Mouse (Mus musculus): ENCODE results near the gene Lbhd2. TPM values are rescaled to one million over a fixed set of nuclear protein-coding genes. Genes with fewer than 3 reads are reported as not detected.
A peak's percentile ranks its signal among the peaks of the same experiment; 100 is the strongest.

Gene Lbhd2
- total and polyA plus RNA-seq, 3 experiments, result not detected

- intact Hi-C loops (cut with DNase I), result no loop called here
- no peak overlapping the region for H3K27ac ChIP-seq
Measured at GRCm38 (mm10) chr12:111371905-111372304, 34.7 kb upstream of the Lbhd2 start.

DNA sequence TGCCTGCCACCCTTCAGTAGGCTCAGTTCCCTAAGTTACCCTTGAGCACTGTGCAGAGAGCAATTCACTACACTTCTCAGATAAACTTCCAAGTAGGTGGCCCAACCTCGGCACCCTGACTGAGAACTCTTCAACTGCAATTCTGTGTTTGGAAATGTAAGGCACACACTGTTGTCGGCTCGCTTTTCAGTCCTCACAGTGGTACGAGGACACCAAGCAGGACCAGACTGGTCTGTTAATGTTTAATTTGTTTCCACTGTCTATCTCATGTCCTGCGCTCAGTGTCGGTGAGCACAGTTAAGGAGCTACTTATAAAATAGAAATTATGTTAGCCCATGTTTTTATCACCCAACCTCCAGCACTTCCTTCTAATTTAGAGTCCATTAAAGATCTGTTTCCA, 33.2 kb upstream of the Lbhd2 start:
- no peak for DNase-seq
- Histone ChIP-seq H3K4me3 (no peak overlapping the region), H3K79me2 (replicated peaks; ENCODE audit: control insufficient read depth, insufficient read depth, low read length) (peaks cover 8% of the 10 kb centered on the region), H3K4me1 (ENCODE audit: control insufficient read depth, insufficient read depth, low read length) (peaks cover 26% of the 10 kb centered on the region), H3K9ac (ENCODE audit: low read depth, low read length) (no peak overlapping the region), H3K27me3 (ENCODE audit: control insufficient read depth, insufficient read depth, low read length) (no peaks in the 10 kb centered on the region), H3K27ac (no peak overlapping the region), H3K36me3 (ENCODE audit: control insufficient read depth, insufficient read depth, low read length) (peaks cover 5% of the 10 kb centered on the region)
- intact Hi-C loops (cut with DNase I), result no loop called here
- 67% methylated on average over 6 of the region's 6 CpGs for WGBS
- TF ChIP-seq CTCF (IDR thresholded peaks at IDR 0.05) (no peak), POLR2A (IDR thresholded peaks at IDR 0.05; ENCODE audit: insufficient read depth, low read depth, low read length) (no peak), EP300 (IDR thresholded peaks at IDR 0.05; ENCODE audit: insufficient read depth, low read depth, low read length) (no peak)

More at GRCm38 (mm10) chr12:111371905-111372304, 34.7 kb upstream of the Lbhd2 start:
- TF ChIP-seq EP300 (IDR thresholded peaks at IDR 0.05; ENCODE audit: insufficient read depth, low read depth, low read length), result no peak
- no peak for TF ChIP-seq CTCF (IDR thresholded peaks at IDR 0.05)
- TF ChIP-seq POLR2A (IDR thresholded peaks at IDR 0.05; ENCODE audit: insufficient read depth, low read depth, low read length), result no peak
- Histone ChIP-seq H3K27me3 (ENCODE audit: control insufficient read depth, insufficient read depth, low read length) (no peaks in the 10 kb centered on the region), H3K9ac (ENCODE audit: low read depth, low read length) (no peak overlapping the region), H3K4me1 (ENCODE audit: control insufficient read depth, insufficient read depth, low read length) (peaks cover 32% of the 10 kb centered on the region), H3K4me3 (no peak overlapping the region), H3K79me2 (replicated peaks; ENCODE audit: control insufficient read depth, insufficient read depth, low read length) (peaks cover 10% of the 10 kb centered on the region), H3K36me3 (ENCODE audit: control insufficient read depth, insufficient read depth, low read length) (peaks cover 5% of the 10 kb centered on the region)
- no peak for DNase-seq
- WGBS, result 52% methylated on average over 7 of the region's 7 CpGs

GRCm38 (mm10) chr12:111374727-111375126, 31.9 kb upstream of the Lbhd2 start:
- H3K4me1 ChIP-seq (ENCODE audit: control insufficient read depth, insufficient read depth, low read length), result peaks cover 18% of the 10 kb centered on the region
- whole genome bisulfite sequencing, result 18% methylated on average over 10 of the region's 10 CpGs
- no peaks in the 10 kb centered on the region for H3K27me3 ChIP-seq (ENCODE audit: control insufficient read depth, insufficient read depth, low read length)
- H3K9ac ChIP-seq (ENCODE audit: low read depth, low read length), result no peak overlapping the region
- TF ChIP-seq POLR2A (IDR thresholded peaks at IDR 0.05; ENCODE audit: insufficient read depth, low read depth, low read length) (no peak), CTCF (IDR thresholded peaks at IDR 0.05) (no peak), EP300 (IDR thresholded peaks at IDR 0.05; ENCODE audit: insufficient read depth, low read depth, low read length) (no peak)
- peaks cover 6% of the 10 kb centered on the region for H3K79me2 ChIP-seq (replicated peaks; ENCODE audit: control insufficient read depth, insufficient read depth, low read length)
- H3K36me3 ChIP-seq (ENCODE audit: control insufficient read depth, insufficient read depth, low read length), result peaks cover 2% of the 10 kb centered on the region
- H3K27ac ChIP-seq, result peak overlapping the region; percentile 99; the same call in 1 of the 2 replicates
- intact Hi-C loops (cut with DNase I), result no loop called here
- peak overlapping the region; percentile 80; the same call in 1 of the 2 replicates for H3K4me3 ChIP-seq
- DNase-seq, result peak in 1 of 2 experiments; percentile 23

DNA sequence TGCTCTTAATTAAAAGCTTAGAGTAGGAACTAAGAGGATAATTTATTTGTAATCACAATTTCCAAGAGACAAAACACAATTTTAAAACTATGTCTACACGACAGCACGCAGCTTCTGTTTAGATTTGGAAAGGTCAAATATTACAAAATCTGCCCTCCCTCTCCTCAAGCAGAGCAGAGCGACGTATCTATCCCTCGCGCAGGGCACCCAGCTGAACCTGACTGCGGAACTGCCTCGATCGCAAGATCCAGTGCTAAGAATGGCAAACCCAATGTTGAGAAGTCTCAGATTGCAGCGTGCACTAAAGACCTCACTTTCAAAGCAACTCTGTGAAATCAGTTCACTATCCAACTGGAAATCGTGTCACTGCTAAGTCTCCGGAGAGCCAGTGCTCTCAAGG, 31.1 kb upstream of the Lbhd2 start:
- Histone ChIP-seq H3K27ac (peak overlapping the region; percentile 99), H3K27me3 (ENCODE audit: control insufficient read depth, insufficient read depth, low read length) (no peaks in the 10 kb centered on the region), H3K9ac (ENCODE audit: low read depth, low read length) (peak overlapping the region; percentile 67), H3K4me1 (ENCODE audit: control insufficient read depth, insufficient read depth, low read length) (peaks cover 14% of the 10 kb centered on the region), H3K79me2 (replicated peaks; ENCODE audit: control insufficient read depth, insufficient read depth, low read length) (peaks cover 3% of the 10 kb centered on the region), H3K36me3 (ENCODE audit: control insufficient read depth, insufficient read depth, low read length) (peaks cover 2% of the 10 kb centered on the region; the same call in 1 of the 2 replicates), H3K4me3 (peak overlapping the region; percentile 80)
- 5% methylated on average over 12 of the region's 12 CpGs for WGBS
- no peak for DNase-seq
- intact Hi-C loops (cut with DNase I), result no loop called here
- TF ChIP-seq CTCF (IDR thresholded peaks at IDR 0.05) (no peak), EP300 (IDR thresholded peaks at IDR 0.05; ENCODE audit: insufficient read depth, low read depth, low read length) (no peak), POLR2A (IDR thresholded peaks at IDR 0.05; ENCODE audit: insufficient read depth, low read depth, low read length) (no peak)

DNA sequence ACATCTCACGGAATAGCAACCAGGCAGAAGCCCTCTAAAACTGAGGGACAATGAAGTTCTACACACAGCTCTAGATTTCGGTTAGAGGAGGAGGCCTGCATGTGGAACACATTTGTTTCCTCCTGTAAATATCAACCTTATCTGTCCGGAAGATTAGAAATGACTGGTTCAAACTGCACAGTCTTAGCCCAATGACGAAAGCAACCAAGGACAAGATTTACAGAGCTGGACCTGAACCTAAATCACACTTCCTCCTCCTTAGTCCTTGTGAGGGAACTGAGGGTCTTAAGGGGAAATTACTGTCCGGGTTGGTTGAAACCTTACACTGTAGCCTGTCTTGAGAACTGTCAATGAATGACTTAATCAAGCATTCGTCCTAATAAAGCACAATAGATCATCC, 30.6 kb upstream of the Lbhd2 start:
- Histone ChIP-seq H3K4me1 (ENCODE audit: control insufficient read depth, insufficient read depth, low read length) (peaks cover 12% of the 10 kb centered on the region), H3K27me3 (ENCODE audit: control insufficient read depth, insufficient read depth, low read length) (no peaks in the 10 kb centered on the region), H3K27ac (peak overlapping the region; percentile 99), H3K79me2 (replicated peaks; ENCODE audit: control insufficient read depth, insufficient read depth, low read length) (peaks cover 2% of the 10 kb centered on the region), H3K4me3 (peak overlapping the region; percentile 80), H3K36me3 (ENCODE audit: control insufficient read depth, insufficient read depth, low read length) (peaks cover 2% of the 10 kb centered on the region; the same call in 1 of the 2 replicates), H3K9ac (ENCODE audit: low read depth, low read length) (peak overlapping the region; percentile 67)
- intact Hi-C loops (cut with DNase I), result loop anchor here (2.0 kb wide), 1 partner anchor 43 kb away; no protein-coding TSS in a partner anchor
- 3% methylated on average over 6 of the region's 6 CpGs for WGBS
- DNase-seq, result no peak
- TF ChIP-seq POLR2A (IDR thresholded peaks at IDR 0.05; ENCODE audit: insufficient read depth, low read depth, low read length), result no peak
- TF ChIP-seq EP300 (IDR thresholded peaks at IDR 0.05; ENCODE audit: insufficient read depth, low read depth, low read length), result no peak
- no peak for TF ChIP-seq CTCF (IDR thresholded peaks at IDR 0.05)

GRCm38 (mm10) chr12:111376826-111377331, 29.7 kb upstream of the Lbhd2 start:
- TF ChIP-seq CTCF (IDR thresholded peaks at IDR 0.05) (no peak), EP300 (IDR thresholded peaks at IDR 0.05; ENCODE audit: insufficient read depth, low read depth, low read length) (peak; percentile 58; the same call in 1 of the 2 replicates), POLR2A (IDR thresholded peaks at IDR 0.05; ENCODE audit: insufficient read depth, low read depth, low read length) (peak; percentile 57)
- Histone ChIP-seq H3K27ac (peak overlapping the region; percentile 99), H3K4me1 (ENCODE audit: control insufficient read depth, insufficient read depth, low read length) (peaks cover 12% of the 10 kb centered on the region), H3K27me3 (ENCODE audit: control insufficient read depth, insufficient read depth, low read length) (no peaks in the 10 kb centered on the region), H3K9ac (ENCODE audit: low read depth, low read length) (peak overlapping the region; percentile 93), H3K4me3 (peak overlapping the region; percentile 80), H3K36me3 (ENCODE audit: control insufficient read depth, insufficient read depth, low read length) (peaks cover under 1% of the 10 kb centered on the region; the same call in 1 of the 2 replicates), H3K79me2 (replicated peaks; ENCODE audit: control insufficient read depth, insufficient read depth, low read length) (peaks cover under 1% of the 10 kb centered on the region)
- under 1% methylated on average over 46 of the region's 49 CpGs for WGBS
- peak; percentile 81 to 82 for DNase-seq
- intact Hi-C loops (cut with DNase I), result loop anchor here (2.0 kb wide), 1 partner anchor 44 kb away; no protein-coding TSS in a partner anchor

All from heart, adult 2 months (tissue).